Mouse (Mus musculus) bone marrow, adult 2 months (tissue): ENCODE data around the gene Gm4846.
"Not testable (repeated sequence)": the region's sequence is repeated elsewhere in the genome, so short reads cannot be mapped to it uniquely, and the experiment has no call there.

Experiments
- CTCF ChIP-seq: fragments of 200-500 bp; IDR thresholded peaks from 2 replicates; pipeline ENCODE4 v1.5.1; 2011; ENCODE audit warnings: low read length, control low read depth; ENCODE audit not compliant: control insufficient read depth, insufficient read depth
- POLR2A ChIP-seq: fragments of 200-500 bp; IDR thresholded peaks from 2 replicates; pipeline ENCODE4 v1.6.1; 2011; ENCODE audit warnings: low read depth, mild to moderate bottlenecking, control low read depth, low read length, borderline replicate concordance; ENCODE audit not compliant: control insufficient read depth

- TF ChIP-seq POLR2A, CTCF: not testable (repeated sequence)
These were observed at the start of gene Gm4846 for GRCm38 (mm10) chr1:166497488-166497887.
